Mouse (Mus musculus) thymus, adult 2 months (tissue): ENCODE measurements around the gene Atrnl1. TPM values are rescaled to one million over a fixed set of nuclear protein-coding genes. Genes with fewer than 3 reads are reported as not detected.

ENCODE experiments used
- DNase-seq: peaks from one replicate; pipeline ENCODE4 v3.0.0; 2021
- H3K27ac ChIP-seq: fragments of 200-500 bp; 2 replicates; pipeline ENCODE4 v1.5.1; 2012; ENCODE audit warnings: low read length, control low read depth; ENCODE audit not compliant: control insufficient read depth, insufficient read depth
- H3K27me3 ChIP-seq: fragments of 200-500 bp; 2 replicates; pipeline ENCODE4 v1.6.1; 2012; ENCODE audit warnings: mild to moderate bottlenecking, low read length, moderate library complexity, mixed read lengths; ENCODE audit not compliant: control insufficient read depth, insufficient read depth
- H3K36me3 ChIP-seq: fragments of 200-500 bp; 2 replicates; pipeline ENCODE4 v1.6.1; 2012; ENCODE audit warnings: mild to moderate bottlenecking, low read length, moderate library complexity; ENCODE audit not compliant: control insufficient read depth, insufficient read depth
- H3K4me1 ChIP-seq: fragments of 200-500 bp; replicated peaks from 2 replicates; pipeline ENCODE4 v1.6.1; 2012; ENCODE audit warnings: low read length; ENCODE audit not compliant: control insufficient read depth, insufficient read depth
- H3K4me3 ChIP-seq: fragments of 200-500 bp; 2 replicates; pipeline ENCODE4 v1.5.1; 2012; ENCODE audit warnings: mild to moderate bottlenecking, low read length, control low read depth, moderate library complexity; ENCODE audit not compliant: control insufficient read depth, insufficient read depth
- CTCF ChIP-seq: fragments of 200-500 bp; IDR thresholded peaks from 2 replicates; pipeline ENCODE4 v1.5.1; 2012; ENCODE audit warnings: mild to moderate bottlenecking, control low read depth, low read length, moderate library complexity, borderline replicate concordance; ENCODE audit not compliant: control insufficient read depth, poor library complexity, insufficient read depth; ENCODE audit errors: extremely low read depth
- POLR2A ChIP-seq: fragments of 200-500 bp; IDR thresholded peaks from 2 replicates; pipeline ENCODE4 v1.6.1; 2012; ENCODE audit warnings: mild to moderate bottlenecking, low read length, control low read depth, moderate library complexity; ENCODE audit not compliant: control insufficient read depth, poor library complexity, insufficient read depth; ENCODE audit errors: extremely low read depth
- WGBS: fragments of 180-500 bp; shearing (Covaris S2); methylation state at CpG from one replicate; pipeline ENCODE4 v1.1.7; 2018; 5-methylcytosine and 5-hydroxymethylcytosine counted together
- polyA plus RNA-seq: library from polyadenylated mRNA; depleted of rRNA; stranded (reverse); fragments of >200 nt; gene quantifications from 2 replicates; pipeline ENCODE4 v1.2.3, GENCODE M21; 2012

Gene Atrnl1
- polyA plus RNA-seq, 1 experiment: 8.2 TPM

DNA sequence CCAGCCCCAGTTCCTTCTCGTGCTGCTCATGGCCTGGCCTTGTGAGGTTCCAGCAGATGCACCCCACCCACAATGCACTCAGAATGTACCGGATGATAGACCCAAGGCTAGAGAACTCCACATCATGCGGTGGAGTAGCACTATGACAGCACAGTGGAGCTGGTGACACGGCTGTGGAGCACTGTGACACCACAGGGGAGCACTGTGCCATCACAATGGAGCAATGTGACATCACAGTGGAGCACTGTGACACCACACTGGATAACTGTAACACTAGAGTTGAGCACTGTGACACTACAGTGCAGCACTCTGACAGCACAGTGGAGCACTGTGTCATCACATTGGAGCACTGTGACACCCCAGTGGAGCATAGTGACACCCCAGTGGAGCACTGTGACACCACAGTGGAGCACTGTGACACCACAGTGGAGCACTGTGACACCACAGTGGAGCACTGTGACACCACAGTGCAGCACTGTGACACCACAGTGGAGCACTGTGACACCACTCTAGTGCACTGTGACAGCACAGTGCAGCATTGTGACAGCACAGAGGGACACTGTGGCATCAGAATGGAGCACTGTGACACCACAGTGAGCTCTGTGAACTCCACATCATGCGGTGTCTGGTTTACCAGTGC is 502.4 kb downstream of the Atrnl1 start:
- WGBS: 96% methylated on average over 5 of the region's 5 CpGs
- H3K27ac ChIP-seq: no peak overlapping the region
- H3K36me3 ChIP-seq: no peaks in the 10 kb centered on the region
- DNase-seq: no peak
- TF ChIP-seq CTCF: no peak
- no peak for TF ChIP-seq POLR2A
- no peaks in the 10 kb centered on the region for H3K27me3 ChIP-seq
- no peaks in the 10 kb centered on the region for H3K4me1 ChIP-seq
- no peak overlapping the region for H3K4me3 ChIP-seq

- Histone ChIP-seq H3K4me3 (no peak overlapping the region), H3K27ac (no peak overlapping the region), H3K36me3 (no peaks in the 10 kb centered on the region), H3K4me1 (peaks cover 8% of the 10 kb centered on the region), H3K27me3 (no peaks in the 10 kb centered on the region)
- no peak for DNase-seq
- TF ChIP-seq POLR2A (no peak), CTCF (no peak)
- WGBS: 96% methylated on average over 6 of the region's 6 CpGs
Measured at GRCm38 (mm10) chr19:58117595-58117994, 506.8 kb downstream of the Atrnl1 start.

GRCm38 (mm10) chr19:58118141-58118835 is 507.5 kb downstream of the Atrnl1 start:
- peak; percentile 35 for DNase-seq
- WGBS: 96% methylated on average over 19 of the region's 19 CpGs
- TF ChIP-seq CTCF (peak; percentile 68; the same call in 1 of the 2 replicates), POLR2A (no peak)

GRCm38 (mm10) chr19:58118864-58119263 is 508.0 kb downstream of the Atrnl1 start:
- TF ChIP-seq POLR2A (no peak), CTCF (no peak)
- no peak overlapping the region for H3K4me3 ChIP-seq
- H3K27ac ChIP-seq: no peak overlapping the region
- no peaks in the 10 kb centered on the region for H3K27me3 ChIP-seq
- H3K36me3 ChIP-seq: no peaks in the 10 kb centered on the region
- DNase-seq: no peak
- 97% methylated on average over 11 of the region's 11 CpGs for WGBS
- peaks cover 8% of the 10 kb centered on the region for H3K4me1 ChIP-seq

More at GRCm38 (mm10) chr19:58118141-58118835, 507.5 kb downstream of the Atrnl1 start:
- Histone ChIP-seq H3K27me3 (no peaks in the 10 kb centered on the region), H3K36me3 (no peaks in the 10 kb centered on the region), H3K4me1 (peaks cover 8% of the 10 kb centered on the region), H3K27ac (no peak overlapping the region), H3K4me3 (no peak overlapping the region)

DNA sequence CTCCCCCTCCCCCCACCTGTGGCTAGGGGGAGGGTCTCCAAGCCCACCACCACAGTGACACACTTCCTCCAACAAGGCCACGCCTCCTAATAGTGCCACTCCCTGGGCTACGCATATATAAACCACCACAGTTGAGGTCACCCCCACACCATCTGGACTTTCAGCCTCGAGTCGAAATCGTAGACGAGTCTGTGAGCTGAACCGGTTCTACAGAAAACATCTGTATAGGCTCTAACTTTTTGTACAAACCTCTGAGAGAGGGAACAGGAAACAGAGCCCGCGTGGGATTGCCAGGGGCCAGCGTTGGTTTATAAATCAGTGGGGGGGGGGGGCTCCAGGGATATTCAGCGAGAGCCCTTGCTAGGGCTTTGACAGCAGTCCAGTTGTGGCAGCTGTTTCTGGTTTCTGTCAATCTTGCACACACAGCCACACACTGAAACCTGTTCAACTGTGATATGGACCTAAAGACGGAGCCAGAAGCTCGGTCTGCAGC is 508.9 kb downstream of the Atrnl1 start:
- TF ChIP-seq CTCF (no peak), POLR2A (no peak)
- Histone ChIP-seq H3K27ac (no peak overlapping the region), H3K4me3 (no peak overlapping the region), H3K27me3 (no peaks in the 10 kb centered on the region), H3K36me3 (no peaks in the 10 kb centered on the region), H3K4me1 (peaks cover 8% of the 10 kb centered on the region)
- no peak for DNase-seq
- WGBS: 11% methylated on average over 13 of the region's 13 CpGs

- no peak for DNase-seq
- Histone ChIP-seq H3K4me1 (peaks cover 8% of the 10 kb centered on the region), H3K4me3 (no peak overlapping the region), H3K27ac (no peak overlapping the region), H3K36me3 (no peaks in the 10 kb centered on the region), H3K27me3 (no peaks in the 10 kb centered on the region)
- no peak for TF ChIP-seq POLR2A
- TF ChIP-seq CTCF: no peak
- WGBS: 95% methylated on average over 9 of the region's 9 CpGs
Measured at GRCm38 (mm10) chr19:58120661-58121060, 509.8 kb downstream of the Atrnl1 start.
